Mouse (Mus musculus) forebrain, embryonic 12.5 days (tissue): Measurements from ENCODE around the gene Gse1. TPM values are rescaled to one million over a fixed set of nuclear protein-coding genes. Genes with fewer than 3 reads are reported as not detected.

Source experiments
- ATAC-seq: fragments of 200-750 bp; cut with Nextera tagmentation; 2 replicates; pipeline ENCODE4 v1.8.0; 2017; ENCODE audit warnings: moderate TSS enrichment; ENCODE audit not compliant: low FRiP score
- H3K27ac ChIP-seq: fragments of 300-500 bp; sonication (generic); 2 replicates; pipeline ENCODE4 v1.5.1; 2016; ENCODE audit warnings: mild to moderate bottlenecking
- H3K27me3 ChIP-seq: fragments of 300-500 bp; sonication (generic); 2 replicates; pipeline ENCODE4 v1.6.1; 2016; ENCODE audit warnings: mild to moderate bottlenecking
- H3K36me3 ChIP-seq: fragments of 300-500 bp; sonication (generic); replicated peaks from 2 replicates; pipeline ENCODE4 v1.6.1; 2016; ENCODE audit warnings: mild to moderate bottlenecking
- H3K4me1 ChIP-seq: fragments of 300-500 bp; sonication (generic); 2 replicates; pipeline ENCODE4 v1.6.1; 2016
- H3K4me2 ChIP-seq: fragments of 300-500 bp; sonication (generic); 2 replicates; pipeline ENCODE4 v1.6.1; 2016; ENCODE audit warnings: mild to moderate bottlenecking, moderate library complexity
- H3K4me3 ChIP-seq: fragments of 300-500 bp; sonication (generic); replicated peaks from 2 replicates; pipeline ENCODE4 v1.5.1; 2016; ENCODE audit warnings: mild to moderate bottlenecking
- H3K9ac ChIP-seq: fragments of 300-500 bp; sonication (generic); 2 replicates; pipeline ENCODE4 v1.6.1; 2016; ENCODE audit warnings: mild to moderate bottlenecking
- H3K9me3 ChIP-seq: fragments of 300-500 bp; sonication (generic); 2 replicates; pipeline ENCODE4 v1.6.1; 2016
- WGBS: fragments of 180-500 bp; shearing (Covaris S2); methylation state at CpG from one replicate; pipeline ENCODE4 v1.1.7; 2016; 5-methylcytosine and 5-hydroxymethylcytosine counted together
- polyA plus RNA-seq: library from polyadenylated mRNA; unstranded; fragments of >200 nt; fragmentation: Nextera tagmentation; extraction: Ambion mirVana; gene quantifications from 2 replicates; pipeline ENCODE4 v1.2.1, GENCODE M21; 2016

Gse1 gene
- polyA plus RNA-seq, 1 experiment from 2014 or later, result 20.4 TPM

GRCm38 (mm10) chr8:120471752-120472151 is 243.5 kb downstream of the Gse1 start:
- Histone ChIP-seq H3K4me3 (no peak overlapping the region), H3K4me1 (peaks cover 72% of the 10 kb centered on the region), H3K36me3 (no peaks in the 10 kb centered on the region), H3K27me3 (peaks cover 13% of the 10 kb centered on the region; the same call in 1 of the 2 replicates), H3K27ac (peak overlapping the region; percentile 74), H3K9ac (no peak overlapping the region), H3K4me2 (peak overlapping the region; percentile 3; the same call in 1 of the 2 replicates), H3K9me3 (no peaks in the 10 kb centered on the region)
- WGBS, result 71% methylated on average over 2 of the region's 2 CpGs
- ATAC-seq, result no peak

GRCm38 (mm10) chr8:120472230-120472629 is 244.0 kb downstream of the Gse1 start:
- no peak overlapping the region for H3K4me3 ChIP-seq
- ATAC-seq, result no peak
- 49% methylated on average over 16 of the region's 16 CpGs for WGBS
- H3K4me2 ChIP-seq, result peak overlapping the region; percentile 3; the same call in 1 of the 2 replicates
- H3K27me3 ChIP-seq, result peaks cover 10% of the 10 kb centered on the region; the same call in 1 of the 2 replicates
- no peak overlapping the region for H3K9ac ChIP-seq
- H3K27ac ChIP-seq, result peak overlapping the region; percentile 74
- no peaks in the 10 kb centered on the region for H3K36me3 ChIP-seq
- H3K9me3 ChIP-seq, result no peaks in the 10 kb centered on the region
- peaks cover 72% of the 10 kb centered on the region for H3K4me1 ChIP-seq

GRCm38 (mm10) chr8:120473729-120474364 is 245.6 kb downstream of the Gse1 start:
- H3K4me2 ChIP-seq, result no peak overlapping the region
- peaks cover 84% of the 10 kb centered on the region for H3K4me1 ChIP-seq
- ATAC-seq, result no peak
- WGBS, result 83% methylated on average over 13 of the region's 13 CpGs
- H3K36me3 ChIP-seq, result no peaks in the 10 kb centered on the region
- H3K4me3 ChIP-seq, result no peak overlapping the region
- no peak overlapping the region for H3K9ac ChIP-seq
- no peaks in the 10 kb centered on the region for H3K9me3 ChIP-seq
- no peak overlapping the region for H3K27ac ChIP-seq
- H3K27me3 ChIP-seq, result 0 out of 2 replicates have a peak, but pooled peaks cover 4% of the 10 kb centered on the region

- no peak overlapping the region for H3K9ac ChIP-seq
- H3K9me3 ChIP-seq, result no peaks in the 10 kb centered on the region
- WGBS, result 85% methylated on average over 11 of the region's 11 CpGs
- 0 out of 2 replicates have a peak, but pooled peaks cover 4% of the 10 kb centered on the region for H3K27me3 ChIP-seq
- H3K4me3 ChIP-seq, result no peak overlapping the region
- peaks cover 91% of the 10 kb centered on the region for H3K4me1 ChIP-seq
- H3K4me2 ChIP-seq, result no peak overlapping the region
- no peak for ATAC-seq
- no peak overlapping the region for H3K27ac ChIP-seq
- no peaks in the 10 kb centered on the region for H3K36me3 ChIP-seq
Measured at GRCm38 (mm10) chr8:120474496-120475235, 246.4 kb downstream of the Gse1 start.

GRCm38 (mm10) chr8:120475462-120476201 is 247.4 kb downstream of the Gse1 start:
- peak overlapping the region; percentile 82; the same call in 1 of the 2 replicates for H3K27ac ChIP-seq
- H3K4me1 ChIP-seq, result peaks cover 88% of the 10 kb centered on the region
- no peak overlapping the region for H3K9ac ChIP-seq

GRCm38 (mm10) chr8:120476711-120477575 is 248.7 kb downstream of the Gse1 start:
- Histone ChIP-seq H3K4me3 (no peak overlapping the region), H3K9me3 (no peaks in the 10 kb centered on the region), H3K27ac (peak overlapping the region; percentile 82), H3K27me3 (0 out of 2 replicates have a peak, but pooled peaks cover 4% of the 10 kb centered on the region), H3K4me1 (peaks cover 74% of the 10 kb centered on the region), H3K9ac (no peak overlapping the region), H3K4me2 (no peak overlapping the region), H3K36me3 (no peaks in the 10 kb centered on the region)
- ATAC-seq, result peak; percentile 62
- whole genome bisulfite sequencing, result 17% methylated on average over 25 of the region's 25 CpGs

More at GRCm38 (mm10) chr8:120475462-120476201, 247.4 kb downstream of the Gse1 start:
- Histone ChIP-seq H3K9me3 (no peaks in the 10 kb centered on the region), H3K36me3 (no peaks in the 10 kb centered on the region), H3K27me3 (0 out of 2 replicates have a peak, but pooled peaks cover 4% of the 10 kb centered on the region), H3K4me3 (no peak overlapping the region), H3K4me2 (no peak overlapping the region)
- whole genome bisulfite sequencing, result 71% methylated on average over 10 of the region's 10 CpGs
- no peak for ATAC-seq

GRCm38 (mm10) chr8:120478754-120479153 is 250.5 kb downstream of the Gse1 start:
- WGBS, result 88% methylated on average over 11 of the region's 11 CpGs
- no peaks in the 10 kb centered on the region for H3K9me3 ChIP-seq
- peaks cover 58% of the 10 kb centered on the region for H3K4me1 ChIP-seq
- H3K4me2 ChIP-seq, result no peak overlapping the region
- no peak overlapping the region for H3K9ac ChIP-seq
- ATAC-seq, result no peak
- no peak overlapping the region for H3K4me3 ChIP-seq
- H3K27me3 ChIP-seq, result peaks cover 9% of the 10 kb centered on the region
- H3K36me3 ChIP-seq, result no peaks in the 10 kb centered on the region
- H3K27ac ChIP-seq, result no peak overlapping the region

- peaks cover 58% of the 10 kb centered on the region for H3K4me1 ChIP-seq
- H3K4me2 ChIP-seq, result no peak overlapping the region
- H3K9ac ChIP-seq, result no peak overlapping the region
- ATAC-seq, result no peak
- 94% methylated on average over 4 of the region's 4 CpGs for WGBS
- H3K27ac ChIP-seq, result no peak overlapping the region
- no peaks in the 10 kb centered on the region for H3K9me3 ChIP-seq
- peaks cover 9% of the 10 kb centered on the region for H3K27me3 ChIP-seq
- H3K4me3 ChIP-seq, result no peak overlapping the region
- no peaks in the 10 kb centered on the region for H3K36me3 ChIP-seq
Measured at GRCm38 (mm10) chr8:120479691-120480090, 251.4 kb downstream of the Gse1 start.

- Histone ChIP-seq H3K27ac (no peak overlapping the region), H3K4me2 (no peak overlapping the region), H3K4me3 (no peak overlapping the region), H3K9me3 (no peaks in the 10 kb centered on the region), H3K36me3 (no peaks in the 10 kb centered on the region), H3K27me3 (peaks cover 14% of the 10 kb centered on the region), H3K9ac (no peak overlapping the region), H3K4me1 (peaks cover 58% of the 10 kb centered on the region)
- ATAC-seq, result no peak
- WGBS, result 85% methylated on average over 9 of the region's 9 CpGs
Measured at GRCm38 (mm10) chr8:120482015-120482689, 253.9 kb downstream of the Gse1 start.

- H3K9me3 ChIP-seq, result no peaks in the 10 kb centered on the region
- H3K4me2 ChIP-seq, result no peak overlapping the region; the same call in 1 of the 2 replicates
- no peaks in the 10 kb centered on the region for H3K36me3 ChIP-seq
- WGBS, result 65% methylated on average over 6 of the region's 6 CpGs
- peak overlapping the region; percentile 27; the same call in 1 of the 2 replicates for H3K9ac ChIP-seq
- peaks cover 14% of the 10 kb centered on the region for H3K27me3 ChIP-seq
- no peak for ATAC-seq
- no peak overlapping the region for H3K4me3 ChIP-seq
- peaks cover 43% of the 10 kb centered on the region for H3K4me1 ChIP-seq
- H3K27ac ChIP-seq, result peak overlapping the region; percentile 57; the same call in 1 of the 2 replicates
Measured at GRCm38 (mm10) chr8:120484460-120484859, 256.2 kb downstream of the Gse1 start.

GRCm38 (mm10) chr8:120485116-120485515 is 256.9 kb downstream of the Gse1 start:
- H3K9me3 ChIP-seq, result no peaks in the 10 kb centered on the region
- H3K4me3 ChIP-seq, result no peak overlapping the region
- H3K27me3 ChIP-seq, result peaks cover 14% of the 10 kb centered on the region
- no peak for ATAC-seq
- H3K4me1 ChIP-seq, result peaks cover 47% of the 10 kb centered on the region
- 0 out of 2 replicates have a peak overlapping the region, but pooled peaks have one; percentile 96 for H3K4me2 ChIP-seq
- WGBS, result 42% methylated on average over 6 of the region's 6 CpGs
- 0 out of 2 replicates have a peak overlapping the region, but pooled peaks have one; percentile 29 for H3K9ac ChIP-seq
- peak overlapping the region; percentile 57 for H3K27ac ChIP-seq
- H3K36me3 ChIP-seq, result no peaks in the 10 kb centered on the region
